Comparison of ENCODE assay signal across 13 mouse cellular contexts in genomic region chr8:123794766-123795165, GRCm38 (mm10).
"Had no signal": no experiment of that assay in that cellular context is flagged by ENCODE, and none has a peak within 500 bp of the region (broad histone marks: within the 10 kb centered on the region; RNA-seq: fewer than 3 reads in every experiment).

No protein-coding gene starts in this region.

- H3K27me3 ChIP-seq: kidney, embryonic 15.5 days; liver, embryonic 13.5 days had no signal

- DNase-seq: kidney, adult 8-10 months; kidney, postnatal 10 days; kidney, postnatal 36 days; layer of hippocampus, postnatal 36 days; liver, embryonic 13.5 days; lung, adult 2 months; lung, postnatal 14 days; lung, postnatal 4 days; midbrain, embryonic 14.5 days; thymus, postnatal 25 days had no signal

- H3K4me2 ChIP-seq: liver, embryonic 13.5 days; midbrain, embryonic 11.5 days had no signal

- H3K9me3 ChIP-seq: kidney, embryonic 15.5 days; liver, embryonic 13.5 days had no signal

- H3K4me3 ChIP-seq: kidney, embryonic 15.5 days; left cerebral cortex, adult 2 months; liver, embryonic 13.5 days had no signal

- H3K27ac ChIP-seq: kidney, embryonic 15.5 days; left cerebral cortex, adult 2 months; liver, embryonic 13.5 days had no signal

- H3K9ac ChIP-seq: kidney, embryonic 15.5 days; liver, embryonic 13.5 days had no signal

- H3K36me3 ChIP-seq: kidney, embryonic 15.5 days; liver, embryonic 13.5 days had no signal
